Mouse (Mus musculus): ENCODE data around the gene Dph3. TPM values are rescaled to one million over a fixed set of nuclear protein-coding genes. Genes with fewer than 3 reads are reported as not detected.

Gene Dph3
- polyA plus RNA-seq, 1 experiment from 2014 or later, result 88.1 TPM

- no peaks in the 10 kb centered on the region for H3K27me3 ChIP-seq (ENCODE audit: insufficient read depth, low read length)
- no peak overlapping the region for H3K4me2 ChIP-seq (replicated peaks; ENCODE audit: low read depth, low read length)
- no peak for ATAC-seq (ENCODE audit: low FRiP score, low TSS enrichment)
- H3K4me1 ChIP-seq (ENCODE audit: insufficient read depth, low read length), result no peaks in the 10 kb centered on the region
- peaks cover 16% of the 10 kb centered on the region for H3K36me3 ChIP-seq (ENCODE audit: insufficient read depth, low read length)
- no peak overlapping the region for H3K27ac ChIP-seq (ENCODE audit: low read length)
- H3K4me3 ChIP-seq (ENCODE audit: low read length), result no peak overlapping the region
- H3K9me3 ChIP-seq (ENCODE audit: low read length), result 0 out of 2 replicates have a peak, but pooled peaks cover 4% of the 10 kb centered on the region
- no peak overlapping the region for H3K9ac ChIP-seq (replicated peaks; ENCODE audit: low read length)
- WGBS, result 88% methylated on average over 4 of the region's 4 CpGs
Measured at GRCm38 (mm10) chr14:32106911-32107310, 21.4 kb upstream of the Dph3 start.

- Histone ChIP-seq H3K4me2 (replicated peaks; ENCODE audit: low read depth, low read length) (no peak overlapping the region), H3K4me1 (ENCODE audit: insufficient read depth, low read length) (no peaks in the 10 kb centered on the region), H3K4me3 (ENCODE audit: low read length) (no peak overlapping the region), H3K36me3 (ENCODE audit: insufficient read depth, low read length) (peaks cover 22% of the 10 kb centered on the region), H3K9me3 (ENCODE audit: low read length) (no peaks in the 10 kb centered on the region), H3K27me3 (ENCODE audit: insufficient read depth, low read length) (no peaks in the 10 kb centered on the region), H3K27ac (ENCODE audit: low read length) (0 out of 2 replicates have a peak overlapping the region, but pooled peaks have one; percentile 43), H3K9ac (replicated peaks; ENCODE audit: low read length) (no peak overlapping the region)
- peak; percentile 54 for ATAC-seq (ENCODE audit: low FRiP score, low TSS enrichment)
- 49% methylated on average over 7 of the region's 7 CpGs for WGBS
Measured at GRCm38 (mm10) chr14:32105663-32106062, 20.1 kb upstream of the Dph3 start.

- no peak overlapping the region for H3K27ac ChIP-seq (ENCODE audit: low read length)
- peaks cover 43% of the 10 kb centered on the region for H3K36me3 ChIP-seq (ENCODE audit: insufficient read depth, low read length)
- no peaks in the 10 kb centered on the region for H3K4me1 ChIP-seq (ENCODE audit: insufficient read depth, low read length)
- no peak overlapping the region for H3K4me2 ChIP-seq (replicated peaks; ENCODE audit: low read depth, low read length)
- WGBS, result 92% methylated on average over 4 of the region's 4 CpGs
- no peak overlapping the region for H3K4me3 ChIP-seq (ENCODE audit: low read length)
- no peaks in the 10 kb centered on the region for H3K9me3 ChIP-seq (ENCODE audit: low read length)
- no peak overlapping the region for H3K9ac ChIP-seq (replicated peaks; ENCODE audit: low read length)
- no peaks in the 10 kb centered on the region for H3K27me3 ChIP-seq (ENCODE audit: insufficient read depth, low read length)
- no peak for ATAC-seq (ENCODE audit: low FRiP score, low TSS enrichment)
Measured at GRCm38 (mm10) chr14:32103556-32103955, 18.0 kb upstream of the Dph3 start.

- Histone ChIP-seq H3K4me3 (ENCODE audit: low read length) (no peak overlapping the region), H3K9ac (replicated peaks; ENCODE audit: low read length) (no peak overlapping the region), H3K4me2 (replicated peaks; ENCODE audit: low read depth, low read length) (no peak overlapping the region), H3K4me1 (ENCODE audit: insufficient read depth, low read length) (peaks cover 10% of the 10 kb centered on the region; the same call in 1 of the 2 replicates), H3K9me3 (ENCODE audit: low read length) (no peaks in the 10 kb centered on the region), H3K27ac (ENCODE audit: low read length) (no peak overlapping the region), H3K27me3 (ENCODE audit: insufficient read depth, low read length) (no peaks in the 10 kb centered on the region), H3K36me3 (ENCODE audit: insufficient read depth, low read length) (peaks cover 75% of the 10 kb centered on the region)
- ATAC-seq (ENCODE audit: low FRiP score, low TSS enrichment), result no peak
- 84% methylated on average over 3 of the region's 3 CpGs for WGBS
Measured at GRCm38 (mm10) chr14:32098951-32099350, 13.4 kb upstream of the Dph3 start.

- Histone ChIP-seq H3K36me3 (ENCODE audit: insufficient read depth, low read length) (peaks cover 77% of the 10 kb centered on the region), H3K4me3 (ENCODE audit: low read length) (no peak overlapping the region)
- 79% methylated on average over 7 of the region's 7 CpGs for WGBS
Measured at GRCm38 (mm10) chr14:32097691-32098090, 12.2 kb upstream of the Dph3 start.

GRCm38 (mm10) chr14:32096740-32097139, 11.2 kb upstream of the Dph3 start:
- Histone ChIP-seq H3K9ac (replicated peaks; ENCODE audit: low read length) (no peak overlapping the region), H3K4me1 (ENCODE audit: insufficient read depth, low read length) (peaks cover 10% of the 10 kb centered on the region; the same call in 1 of the 2 replicates), H3K27ac (ENCODE audit: low read length) (0 out of 2 replicates have a peak overlapping the region, but pooled peaks have one; percentile 0), H3K4me3 (ENCODE audit: low read length) (no peak overlapping the region), H3K36me3 (ENCODE audit: insufficient read depth, low read length) (peaks cover 76% of the 10 kb centered on the region), H3K27me3 (ENCODE audit: insufficient read depth, low read length) (no peaks in the 10 kb centered on the region), H3K4me2 (replicated peaks; ENCODE audit: low read depth, low read length) (no peak overlapping the region), H3K9me3 (ENCODE audit: low read length) (no peaks in the 10 kb centered on the region)
- WGBS, result 29% methylated on average over 5 of the region's 5 CpGs
- peak; percentile 72 for ATAC-seq (ENCODE audit: low FRiP score, low TSS enrichment)

More at GRCm38 (mm10) chr14:32097691-32098090, 12.2 kb upstream of the Dph3 start:
- Histone ChIP-seq H3K4me1 (ENCODE audit: insufficient read depth, low read length) (peaks cover 10% of the 10 kb centered on the region; the same call in 1 of the 2 replicates), H3K4me2 (replicated peaks; ENCODE audit: low read depth, low read length) (no peak overlapping the region), H3K9me3 (ENCODE audit: low read length) (no peaks in the 10 kb centered on the region), H3K27me3 (ENCODE audit: insufficient read depth, low read length) (no peaks in the 10 kb centered on the region), H3K27ac (ENCODE audit: low read length) (no peak overlapping the region), H3K9ac (replicated peaks; ENCODE audit: low read length) (no peak overlapping the region)
- no peak for ATAC-seq (ENCODE audit: low FRiP score, low TSS enrichment)

GRCm38 (mm10) chr14:32095646-32096045, 10.1 kb upstream of the Dph3 start:
- no peak overlapping the region for H3K4me3 ChIP-seq (ENCODE audit: low read length)
- 50% methylated on average over 5 of the region's 5 CpGs for WGBS
- H3K4me1 ChIP-seq (ENCODE audit: insufficient read depth, low read length), result peaks cover 20% of the 10 kb centered on the region
- H3K9me3 ChIP-seq (ENCODE audit: low read length), result no peaks in the 10 kb centered on the region
- no peak overlapping the region for H3K9ac ChIP-seq (replicated peaks; ENCODE audit: low read length)
- no peak for ATAC-seq (ENCODE audit: low FRiP score, low TSS enrichment)
- peaks cover 72% of the 10 kb centered on the region for H3K36me3 ChIP-seq (ENCODE audit: insufficient read depth, low read length)
- H3K27me3 ChIP-seq (ENCODE audit: insufficient read depth, low read length), result no peaks in the 10 kb centered on the region
- H3K4me2 ChIP-seq (replicated peaks; ENCODE audit: low read depth, low read length), result no peak overlapping the region
- H3K27ac ChIP-seq (ENCODE audit: low read length), result peak overlapping the region; percentile 61

GRCm38 (mm10) chr14:32093500-32094117, 8.1 kb upstream of the Dph3 start:
- Histone ChIP-seq H3K4me3 (ENCODE audit: low read length) (no peak overlapping the region), H3K36me3 (ENCODE audit: insufficient read depth, low read length) (peaks cover 52% of the 10 kb centered on the region), H3K9me3 (ENCODE audit: low read length) (no peaks in the 10 kb centered on the region), H3K27me3 (ENCODE audit: insufficient read depth, low read length) (no peaks in the 10 kb centered on the region), H3K27ac (ENCODE audit: low read length) (no peak overlapping the region), H3K4me1 (ENCODE audit: insufficient read depth, low read length) (peaks cover 25% of the 10 kb centered on the region), H3K9ac (replicated peaks; ENCODE audit: low read length) (no peak overlapping the region), H3K4me2 (replicated peaks; ENCODE audit: low read depth, low read length) (no peak overlapping the region)
- no peak for ATAC-seq (ENCODE audit: low FRiP score, low TSS enrichment)
- WGBS, result 71% methylated on average over 11 of the region's 11 CpGs

- Histone ChIP-seq H3K4me1 (ENCODE audit: insufficient read depth, low read length) (peaks cover 25% of the 10 kb centered on the region), H3K4me2 (replicated peaks; ENCODE audit: low read depth, low read length) (no peak overlapping the region), H3K9ac (replicated peaks; ENCODE audit: low read length) (no peak overlapping the region), H3K36me3 (ENCODE audit: insufficient read depth, low read length) (peaks cover 46% of the 10 kb centered on the region), H3K27me3 (ENCODE audit: insufficient read depth, low read length) (no peaks in the 10 kb centered on the region), H3K27ac (ENCODE audit: low read length) (no peak overlapping the region; the same call in 1 of the 2 replicates), H3K4me3 (ENCODE audit: low read length) (no peak overlapping the region), H3K9me3 (ENCODE audit: low read length) (no peaks in the 10 kb centered on the region)
- 71% methylated on average over 1 of the region's 1 CpGs for WGBS
- no peak for ATAC-seq (ENCODE audit: low FRiP score, low TSS enrichment)
Measured at GRCm38 (mm10) chr14:32093018-32093417, 7.5 kb upstream of the Dph3 start.

- no peak overlapping the region for H3K4me3 ChIP-seq (ENCODE audit: low read length)
- H3K4me1 ChIP-seq (ENCODE audit: insufficient read depth, low read length), result peaks cover 29% of the 10 kb centered on the region
- ATAC-seq (ENCODE audit: low FRiP score, low TSS enrichment), result no peak
- no peaks in the 10 kb centered on the region for H3K9me3 ChIP-seq (ENCODE audit: low read length)
- no peak overlapping the region for H3K9ac ChIP-seq (replicated peaks; ENCODE audit: low read length)
- WGBS, result 44% methylated on average over 4 of the region's 4 CpGs
- H3K36me3 ChIP-seq (ENCODE audit: insufficient read depth, low read length), result peaks cover 35% of the 10 kb centered on the region
- peak overlapping the region; percentile 49; the same call in 1 of the 2 replicates for H3K27ac ChIP-seq (ENCODE audit: low read length)
- H3K4me2 ChIP-seq (replicated peaks; ENCODE audit: low read depth, low read length), result no peak overlapping the region
- no peaks in the 10 kb centered on the region for H3K27me3 ChIP-seq (ENCODE audit: insufficient read depth, low read length)
Measured at GRCm38 (mm10) chr14:32091704-32092103, 6.2 kb upstream of the Dph3 start.

Measured in kidney, embryonic 16.5 days (tissue).